ENCODE assay signal across 8 mouse cellular contexts in the genomic region with DNA sequence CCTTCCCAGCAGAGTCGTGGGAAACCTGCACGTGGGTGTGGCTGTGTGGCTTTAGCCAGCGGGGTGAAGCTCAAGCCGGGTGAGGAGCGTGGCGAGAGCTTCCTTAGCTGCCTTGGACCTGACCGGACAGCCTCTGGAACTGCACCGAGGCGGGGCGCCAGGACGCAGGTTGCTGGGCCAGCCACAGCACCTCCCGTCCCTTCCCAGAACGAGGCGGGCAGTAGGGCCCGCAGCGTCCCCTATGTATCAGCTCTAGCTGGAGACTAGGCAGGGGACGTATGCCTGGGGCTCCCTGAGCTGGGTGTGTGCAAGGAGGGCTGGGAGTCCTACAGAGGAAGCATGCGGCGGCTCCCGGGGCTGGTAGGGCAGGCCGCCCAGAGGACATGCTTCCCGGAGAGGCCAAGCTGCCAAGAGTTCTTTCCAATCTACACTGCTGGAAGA. TPM values are rescaled to one million over a fixed set of nuclear protein-coding genes. Genes with fewer than 3 reads are reported as not detected.
DNase-seq lines count a peak whose midpoint lies in the region; ATAC-seq and TF ChIP-seq lines count a peak whose summit lies in the region.

No protein-coding gene starts in this region.

- TF ChIP-seq CTCF in lung, adult 2 months (IDR thresholded peaks at IDR 0.05; ENCODE audit: insufficient read depth, low read length): no peak

- no peaks in the 10 kb centered on the region for H3K9me3 ChIP-seq in embryonic facial prominence, embryonic 11.5 days (replicated peaks; ENCODE audit: control insufficient read depth, low read length)
- H3K9me3 ChIP-seq in neural tube, embryonic 14.5 days (ENCODE audit: control insufficient read depth, low read length): no peaks in the 10 kb centered on the region

- peak; percentile 58; the same call in 1 of the 2 replicates for ATAC-seq in embryonic facial prominence, embryonic 11.5 days (replicated peaks; ENCODE audit: insufficient number of reproducible peaks, low FRiP score, low TSS enrichment, low read depth)
- peak; percentile 41; the same call in 1 of the 2 replicates for ATAC-seq in neural tube, embryonic 14.5 days (ENCODE audit: low read depth)

- peaks cover 9% of the 10 kb centered on the region for H3K4me1 ChIP-seq in embryonic facial prominence, embryonic 11.5 days (ENCODE audit: control insufficient read depth, insufficient read depth, low read length)
- peaks cover 18% of the 10 kb centered on the region for H3K4me1 ChIP-seq in lung, adult 2 months (ENCODE audit: control insufficient read depth, insufficient read depth, low read length)
- H3K4me1 ChIP-seq in neural tube, embryonic 14.5 days (ENCODE audit: control insufficient read depth, insufficient read depth, low read length): peaks cover 19% of the 10 kb centered on the region

- H3K4me2 ChIP-seq in embryonic facial prominence, embryonic 11.5 days (ENCODE audit: low read depth, low read length): peak overlapping the region; percentile 95
- peak overlapping the region; percentile 95 for H3K4me2 ChIP-seq in neural tube, embryonic 14.5 days (ENCODE audit: low read depth, low read length)

- no peak for TF ChIP-seq POLR2A in lung, adult 2 months (IDR thresholded peaks at IDR 0.05; ENCODE audit: borderline replicate concordance, extremely low read depth, low read depth, low read length)

- H3K27ac ChIP-seq in embryonic facial prominence, embryonic 11.5 days (replicated peaks; ENCODE audit: low read depth, low read length): no peak overlapping the region
- peak overlapping the region; percentile 52; the same call in 1 of the 2 replicates for H3K27ac ChIP-seq in neural tube, embryonic 14.5 days (ENCODE audit: low read depth, low read length)

- under 1% methylated on average over 22 of the region's 22 CpGs for WGBS in embryonic facial prominence, embryonic 11.5 days
- WGBS in lung, adult 2 months: under 1% methylated on average over 22 of the region's 22 CpGs
- under 1% methylated on average over 22 of the region's 22 CpGs for WGBS in neural tube, embryonic 14.5 days

- DNase-seq in layer of hippocampus, postnatal 10 days (ENCODE audit: low spot score in 2 of 2): peak; percentile 44 to 59
- DNase-seq in layer of hippocampus, adult 11-12 months (ENCODE audit: low spot score): no peak
- peak; percentile 67 for DNase-seq in embryonic facial prominence, embryonic 11.5 days (ENCODE audit: low spot score)
- peak; percentile 74 to 77 for DNase-seq in heart, adult 9 months (ENCODE audit: low spot score in 2 of 2)
- DNase-seq in kidney, adult 18-20 months: peak; percentile 69
- DNase-seq in lung, adult 2 months: peak; percentile 57
- no peak for DNase-seq in thymus, postnatal 14 days

- peak overlapping the region; percentile 28; the same call in 1 of the 2 replicates for H3K9ac ChIP-seq in embryonic facial prominence, embryonic 11.5 days (replicated peaks; ENCODE audit: low read length)
- H3K9ac ChIP-seq in neural tube, embryonic 14.5 days (replicated peaks; ENCODE audit: low read depth, low read length): peak overlapping the region; percentile 65

- no peaks in the 10 kb centered on the region for H3K36me3 ChIP-seq in embryonic facial prominence, embryonic 11.5 days (replicated peaks; ENCODE audit: control insufficient read depth, insufficient read depth, low read depth, low read length)
- 0 out of 2 replicates have a peak, but pooled peaks cover 6% of the 10 kb centered on the region for H3K36me3 ChIP-seq in neural tube, embryonic 14.5 days (ENCODE audit: control insufficient read depth, insufficient read depth, low read length)

- peak overlapping the region; percentile 46; the same call in 1 of the 2 replicates for H3K4me3 ChIP-seq in embryonic facial prominence, embryonic 11.5 days (ENCODE audit: low read depth, low read length)
- H3K4me3 ChIP-seq in lung, adult 2 months (replicated peaks; ENCODE audit: extremely low read depth, low read depth, low read length): no peak overlapping the region
- peak overlapping the region; percentile 55 for H3K4me3 ChIP-seq in neural tube, embryonic 14.5 days (ENCODE audit: low read depth, low read length)

- peaks cover 12% of the 10 kb centered on the region for H3K27me3 ChIP-seq in embryonic facial prominence, embryonic 11.5 days (ENCODE audit: control insufficient read depth, insufficient read depth, low read length)
- H3K27me3 ChIP-seq in neural tube, embryonic 14.5 days (ENCODE audit: control insufficient read depth, insufficient read depth, low read length): peaks cover 19% of the 10 kb centered on the region

RNA-seq across cellular contexts. Expression of a gene that starts 1.9 kb away (rescaled TPM):
- total RNA-seq in layer of hippocampus, postnatal 10 days (2021): 1 to 10 TPM; 5.3 to 5.5 TPM
- polyA plus RNA-seq in embryonic facial prominence, embryonic 11.5 days (2014; fragmentation: Nextera tagmentation; extraction: Ambion mirVana): 0.18 and 0.31 TPM in 2 replicates
- 0.48 and 0.89 TPM in 2 replicates for polyA plus RNA-seq in lung, adult 2 months (2012; rRNA removed)
- polyA plus RNA-seq in neural tube, embryonic 14.5 days (2014; fragmentation: Nextera tagmentation; extraction: Ambion mirVana): 1.4 and 2.0 TPM in 2 replicates

RNA-seq across cellular contexts. Expression of a gene that starts 21.5 kb away (rescaled TPM):
- total RNA-seq in layer of hippocampus, postnatal 10 days (2021): 10 to 100 TPM; 27.5 to 31.6 TPM
- 90.3 and 93.0 TPM in 2 replicates for polyA plus RNA-seq in embryonic facial prominence, embryonic 11.5 days (2014; fragmentation: Nextera tagmentation; extraction: Ambion mirVana)
- 12.3 and 14.5 TPM in 2 replicates for polyA plus RNA-seq in lung, adult 2 months (2012; rRNA removed)
- polyA plus RNA-seq in neural tube, embryonic 14.5 days (2014; fragmentation: Nextera tagmentation; extraction: Ambion mirVana): 42.7 and 45.2 TPM in 2 replicates

Comparison
In these comparisons a context has a peak if more than half of its experiments do, and no peak if none do; other contexts are left out.
1. DNase-seq: peak in layer of hippocampus, postnatal 10 days (2 of 2), embryonic facial prominence, embryonic 11.5 days (single experiment), heart, adult 9 months (2 of 2), kidney, adult 18-20 months (single experiment) and lung, adult 2 months (single experiment); none in layer of hippocampus, adult 11-12 months (single experiment) and thymus, postnatal 14 days (single experiment).